Mouse (Mus musculus) liver, adult 2 months (tissue): ENCODE results near the gene Myh8.

ENCODE experiments used
- CTCF ChIP-seq: fragments of 200-500 bp; IDR thresholded peaks from 2 replicates; pipeline ENCODE4 v1.5.1; 2011; ENCODE audit warnings: low read depth, low read length, control low read depth
- POLR2A ChIP-seq: fragments of 200-500 bp; IDR thresholded peaks from 2 replicates; pipeline ENCODE4 v1.6.1; 2011; ENCODE audit warnings: low read length, control low read depth; ENCODE audit not compliant: insufficient read depth; ENCODE audit errors: extremely low read depth

DNA sequence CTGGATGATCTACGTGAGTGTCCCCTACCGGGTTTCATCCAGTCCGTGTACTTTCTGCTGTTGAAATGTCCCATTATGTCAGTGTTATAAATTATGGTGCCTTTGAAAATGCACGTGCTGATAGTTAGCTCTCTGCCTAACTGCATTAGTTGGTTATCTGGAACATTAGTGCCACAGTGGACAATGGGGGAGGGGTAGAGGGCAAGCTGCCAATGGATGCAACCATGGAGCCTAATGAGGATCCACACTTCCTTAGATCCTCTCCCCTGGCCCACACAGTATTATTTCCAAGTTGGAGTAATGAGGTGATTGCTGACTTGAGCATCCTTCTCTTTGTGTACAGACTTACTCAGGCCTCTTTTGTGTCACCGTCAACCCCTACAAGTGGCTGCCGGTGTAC lies 35.9 kb upstream of the Myh8 start:
- TF ChIP-seq CTCF = no peak
- TF ChIP-seq POLR2A = no peak
